Mouse (Mus musculus) kidney, adult 2 months (tissue): Measurements from ENCODE around the gene Osbpl9.

Experiments used
- CTCF ChIP-seq: fragments of 200-500 bp; conservative IDR thresholded peaks from 2 replicates; pipeline ENCODE4 v1.5.1; 2011; ENCODE audit warnings: low read depth, mild to moderate bottlenecking, control low read depth, low read length, moderate library complexity, mixed read lengths; ENCODE audit not compliant: insufficient read depth, insufficient read length
- POLR2A ChIP-seq: fragments of 200-500 bp; IDR thresholded peaks from one replicate; pipeline ENCODE4 v1.6.1; 2011; ENCODE audit warnings: low read depth, low read length, control low read depth

- no peak for TF ChIP-seq POLR2A
- no peak for TF ChIP-seq CTCF
Observed at GRCm38 (mm10) chr4:109019301-109019700, 182.8 kb downstream of the Osbpl9 start.
